Mouse (Mus musculus) CH12.LX (cell line): ENCODE data around the gene Xndc1. TPM values are rescaled to one million over a fixed set of nuclear protein-coding genes. Genes with fewer than 3 reads are reported as not detected.

Source experiments
- DNase-seq: peaks from one replicate; pipeline ENCODE4 v3.0.0-alpha.2; 2013; ENCODE audit errors: extremely low read depth
- H3K27ac ChIP-seq: 2 replicates; pipeline ENCODE4 v1.5.1; 2012; ENCODE audit warnings: low read depth, mild to moderate bottlenecking, control low read depth, moderate library complexity; ENCODE audit not compliant: insufficient read depth
- H3K27me3 ChIP-seq: replicated peaks from 2 replicates; pipeline ENCODE3; 2012; ENCODE audit warnings: inconsistent platforms
- H3K36me3 ChIP-seq, 2 experiments: replicated peaks in 1 of 2; 2 replicates each; pipeline versions ENCODE3 to v1.6.1; 2012; ENCODE audit warnings: inconsistent platforms in 1 of 2, low read length in 1 of 2, mild to moderate bottlenecking in 1 of 2, mixed read lengths in 1 of 2, moderate library complexity in 1 of 2; ENCODE audit not compliant: control insufficient read depth in 1 of 2, insufficient read depth in 1 of 2
- H3K4me1 ChIP-seq, 2 experiments: 2 replicates each; pipeline ENCODE4 v1.6.1; 2012; ENCODE audit warnings: inconsistent platforms in 1 of 2, moderate library complexity in 1 of 2; ENCODE audit not compliant: insufficient read depth in 2 of 2, control insufficient read depth in 1 of 2
- H3K4me2 ChIP-seq: 2 replicates; pipeline ENCODE4 v1.6.1; 2012; ENCODE audit warnings: low read depth, mild to moderate bottlenecking, control low read depth; ENCODE audit not compliant: poor library complexity, insufficient read depth, severe bottlenecking
- H3K4me3 ChIP-seq, 3 experiments: fragments of 150-350 bp in 1 of 3; sonication (generic) in 1 of 3; replicated peaks in 1 of 3; 2 replicates each; pipeline versions ENCODE3 to v1.5.1; 2011 to 2012; ENCODE audit warnings: low read depth in 2 of 3, low read length in 2 of 3, mild to moderate bottlenecking in 2 of 3, moderate library complexity in 2 of 3, control low read depth in 1 of 3, improper control_type of control experiment in 1 of 3, inconsistent platforms in 1 of 3, mixed read lengths in 1 of 3; ENCODE audit not compliant: poor library complexity in 1 of 3
- H3K79me2 ChIP-seq: replicated peaks from 2 replicates; pipeline ENCODE4 v1.6.1; 2012; ENCODE audit warnings: mild to moderate bottlenecking, moderate library complexity; ENCODE audit not compliant: control insufficient read depth, poor library complexity, insufficient read depth, severe bottlenecking; ENCODE audit errors: extremely low read depth
- H3K9ac ChIP-seq: 2 replicates; pipeline ENCODE4 v1.6.1; 2012; ENCODE audit warnings: low read depth, mild to moderate bottlenecking, control low read depth, moderate library complexity; ENCODE audit not compliant: insufficient read depth
- H3K9me3 ChIP-seq: replicated peaks from 2 replicates; pipeline ENCODE3; 2012; ENCODE audit warnings: low read length, inconsistent platforms, mixed read lengths
- BHLHE40 ChIP-seq: IDR thresholded peaks from 2 replicates; pipeline ENCODE4 v1.6.1; 2011; ENCODE audit warnings: mild to moderate bottlenecking, low read depth, low read length, improper control_type of control experiment
- CTCF ChIP-seq, 2 experiments: IDR thresholded peaks in 1 of 2; conservative IDR thresholded peaks in 1 of 2; 2 replicates each; pipeline ENCODE4 v1.5.1; 2011 to 2012; ENCODE audit warnings: low read depth in 2 of 2, low read length in 2 of 2, improper control_type of control experiment in 1 of 2, inconsistent platforms in 1 of 2, mild to moderate bottlenecking in 1 of 2, moderate library complexity in 1 of 2
- E2F4 ChIP-seq: IDR thresholded peaks from 2 replicates; pipeline ENCODE4 v1.6.1; 2011; ENCODE audit warnings: low read depth, low read length, improper control_type of control experiment; ENCODE audit not compliant: insufficient replicate concordance
- ETS1 ChIP-seq: conservative IDR thresholded peaks from 2 replicates; pipeline ENCODE4 v1.6.1; 2012; ENCODE audit warnings: low read depth, mild to moderate bottlenecking, inconsistent platforms, low read length, improper control_type of control experiment, moderate library complexity
- GABPA ChIP-seq: IDR thresholded peaks from 2 replicates; pipeline ENCODE4 v1.6.1; 2012; ENCODE audit warnings: low read depth, low read length, improper control_type of control experiment, inconsistent platforms; ENCODE audit not compliant: insufficient replicate concordance
- HCFC1 ChIP-seq: IDR thresholded peaks from 2 replicates; pipeline ENCODE4 v1.6.1; 2012; ENCODE audit warnings: low read depth, mild to moderate bottlenecking, inconsistent platforms, low read length, improper control_type of control experiment
- IRF4 ChIP-seq: IDR thresholded peaks from 2 replicates; pipeline ENCODE4 v1.6.1; 2014; ENCODE audit warnings: low read depth, mild to moderate bottlenecking, inconsistent platforms, low read length, improper control_type of control experiment
- JUND ChIP-seq: conservative IDR thresholded peaks from 2 replicates; pipeline ENCODE4 v1.6.1; 2011; ENCODE audit warnings: low read depth, low read length, improper control_type of control experiment
- MAFK ChIP-seq: IDR thresholded peaks from 2 replicates; pipeline ENCODE4 v1.6.1; 2011; ENCODE audit warnings: low read length, improper control_type of control experiment; ENCODE audit not compliant: insufficient replicate concordance
- MAX ChIP-seq: IDR thresholded peaks from 2 replicates; pipeline ENCODE4 v1.6.1; 2011; ENCODE audit warnings: low read length, improper control_type of control experiment
- MAZ ChIP-seq: IDR thresholded peaks from 2 replicates; pipeline ENCODE4 v1.6.1; 2012; ENCODE audit warnings: low read depth, mild to moderate bottlenecking, inconsistent platforms, low read length, improper control_type of control experiment, moderate library complexity
- MEF2A ChIP-seq: IDR thresholded peaks from 2 replicates; pipeline ENCODE4 v1.6.1; 2014; ENCODE audit warnings: low read depth, mild to moderate bottlenecking, inconsistent platforms, low read length, improper control_type of control experiment, borderline replicate concordance
- MYC ChIP-seq: IDR thresholded peaks from 2 replicates; pipeline ENCODE4 v1.6.1; 2011; ENCODE audit warnings: low read depth, mild to moderate bottlenecking, improper control_type of control experiment, low read length
- NELFE ChIP-seq: IDR thresholded peaks from 2 replicates; pipeline ENCODE4 v1.6.1; 2011; ENCODE audit warnings: low read depth, low read length, improper control_type of control experiment
- NRF1 ChIP-seq: IDR thresholded peaks from 2 replicates; pipeline ENCODE4 v1.6.1; 2014; ENCODE audit warnings: low read depth, mild to moderate bottlenecking, inconsistent platforms, low read length, improper control_type of control experiment, moderate library complexity
- PAX5 ChIP-seq: IDR thresholded peaks from 2 replicates; pipeline ENCODE4 v1.6.1; 2012; ENCODE audit warnings: low read length, inconsistent platforms, mixed read lengths
- POLR2A ChIP-seq: IDR thresholded peaks from 2 replicates; pipeline ENCODE4 v1.6.1; 2011; ENCODE audit warnings: low read depth, mild to moderate bottlenecking, improper control_type of control experiment, low read length
- RCOR1 ChIP-seq: conservative IDR thresholded peaks from 2 replicates; pipeline ENCODE4 v1.6.1; 2012; ENCODE audit warnings: low read depth, mild to moderate bottlenecking, inconsistent platforms, low read length, improper control_type of control experiment
- SIN3A ChIP-seq: IDR thresholded peaks from 2 replicates; pipeline ENCODE4 v1.6.1; 2012; ENCODE audit warnings: low read length, improper control_type of control experiment, inconsistent platforms
- SMC3 ChIP-seq: IDR thresholded peaks from 2 replicates; pipeline ENCODE4 v1.6.1; 2011; ENCODE audit warnings: low read depth, low read length, improper control_type of control experiment
- TBP ChIP-seq: conservative IDR thresholded peaks from 2 replicates; pipeline ENCODE4 v1.6.1; 2011; ENCODE audit warnings: low read depth, low read length, improper control_type of control experiment
- TCF12 ChIP-seq: IDR thresholded peaks from 2 replicates; pipeline ENCODE4 v1.6.1; 2014; ENCODE audit warnings: low read depth, mild to moderate bottlenecking, inconsistent platforms, low read length, improper control_type of control experiment
- UBTF ChIP-seq: IDR thresholded peaks from 2 replicates; pipeline ENCODE4 v1.6.1; 2012; ENCODE audit warnings: low read depth, mild to moderate bottlenecking, inconsistent platforms, low read length, improper control_type of control experiment, moderate library complexity
- USF1 ChIP-seq: IDR thresholded peaks from 2 replicates; pipeline ENCODE4 v1.6.1; 2014; ENCODE audit warnings: low read depth, mild to moderate bottlenecking, inconsistent platforms, low read length, improper control_type of control experiment
- USF2 ChIP-seq: conservative IDR thresholded peaks from 2 replicates; pipeline ENCODE4 v1.6.1; 2011; ENCODE audit warnings: low read depth, low read length, improper control_type of control experiment
- ZC3H11A ChIP-seq: IDR thresholded peaks from 2 replicates; pipeline ENCODE4 v1.6.1; 2012; ENCODE audit warnings: low read depth, mild to moderate bottlenecking, inconsistent platforms, low read length, improper control_type of control experiment
- ZKSCAN1 ChIP-seq: IDR thresholded peaks from 2 replicates; pipeline ENCODE4 v1.6.1; 2012; ENCODE audit warnings: low read depth, inconsistent platforms, low read length, improper control_type of control experiment, borderline replicate concordance
- ZMIZ1 ChIP-seq: IDR thresholded peaks from 2 replicates; pipeline ENCODE4 v1.6.1; 2012; ENCODE audit warnings: low read depth, mild to moderate bottlenecking, inconsistent platforms, low read length, improper control_type of control experiment
- dilution Hi-C: fragments of 300-500 bp; cut with MboI; formaldehyde crosslinking; loops from 2 replicates; pipeline ENCODE4 v1.14.3; 2020; ENCODE audit warnings: low sequenced_read_pairs; ENCODE audit not compliant: extremely low pct_unique_long_range_greater_than_20kb, extremely low pct_ligation_motif_present
- in situ Hi-C: fragments of 300-500 bp; cut with MboI; formaldehyde crosslinking; loops from 3 replicates; pipeline ENCODE4 v1.14.3; 2019; ENCODE audit warnings: low sequenced_read_pairs, low pct_ligation_motif_present, low pct_unique_long_range_greater_than_20kb, mixed read lengths
- polyA plus RNA-seq: library from polyadenylated mRNA; unstranded; fragments of >175 nt; gene quantifications from 2 replicates; pipeline ENCODE4 v1.2.1, GENCODE M21; 2012; ENCODE audit warnings: low read depth; ENCODE audit not compliant: insufficient read length
- total RNA-seq, 2 experiments: library from RNA; depleted of rRNA; stranded (reverse); fragments of 300-350 nt in 1 of 2; fragments of >200 nt in 1 of 2; gene quantifications; 2 replicates each; pipeline ENCODE4 v1.2.3; 2012 to 2014

Xndc1 gene
- total and polyA plus RNA-seq, 3 experiments: 15.4 to 26.7 (median 19.8) TPM

- DNase-seq: no peak
- Histone ChIP-seq H3K9ac (no peak within 1 kb of the TSS), H3K27ac (no peak within 1 kb of the TSS), H3K9me3 (no peaks in the 10 kb centered on the region), H3K79me2 (no peaks in the 10 kb centered on the region), H3K36me3 (no peaks in the 10 kb centered on the region), H3K4me2 (no peak within 1 kb of the TSS), H3K4me3 (no peak within 1 kb of the TSS), H3K27me3 (no peaks in the 10 kb centered on the region), H3K4me1 (peaks cover 2 to 5% of the 10 kb centered on the region in 2 experiments; a peak in 1 of 4 replicates)
- TF ChIP-seq CTCF (conservative IDR thresholded peaks at IDR 0.05 in 1 of 2, IDR thresholded peaks at IDR 0.05 in 1 of 2; ENCODE audit: low read depth in 2 of 2, low read length in 2 of 2) (no peak), MEF2A (no peak), MYC (no peak), NRF1 (no peak), ZKSCAN1 (no peak), USF2 (no peak), PAX5 (no peak), E2F4 (no peak), TBP (no peak), MAZ (no peak), HCFC1 (no peak), TCF12 (no peak), UBTF (no peak), MAX (no peak), RCOR1 (no peak), GABPA (no peak), SIN3A (no peak)
- in situ Hi-C loops (no loop called here), dilution Hi-C loops (no loop called here)
These were observed 43.9 kb downstream of the Xndc1 start, which contains the start of gene Art5 for GRCm38 (mm10) chr7:102109171-102109570. Gene Art5 (minus strand): TSS chr7:102109489.

GRCm38 (mm10) chr7:102109746-102110145 lies 44.4 kb downstream of the Xndc1 start:
- in situ Hi-C loops (no loop called here), dilution Hi-C loops (no loop called here)
- H3K27me3 ChIP-seq: no peaks in the 10 kb centered on the region
- no peaks in the 10 kb centered on the region for H3K9me3 ChIP-seq
- no peaks in the 10 kb centered on the region for H3K79me2 ChIP-seq
- no peak overlapping the region for H3K4me2 ChIP-seq
- no peak overlapping the region for H3K27ac ChIP-seq
- peaks cover 2 to 5% of the 10 kb centered on the region in 2 experiments; a peak in 1 of 4 replicates for H3K4me1 ChIP-seq
- no peak overlapping the region for H3K9ac ChIP-seq
- DNase-seq: no peak
- H3K36me3 ChIP-seq: no peaks in the 10 kb centered on the region
- no peak overlapping the region for H3K4me3 ChIP-seq
- TF ChIP-seq ZC3H11A (no peak), ZMIZ1 (no peak), POLR2A (no peak), MAFK (no peak), BHLHE40 (no peak), SMC3 (no peak), SIN3A (no peak), USF1 (no peak), NELFE (no peak), TCF12 (no peak), MEF2A (no peak), JUND (no peak), USF2 (no peak), PAX5 (no peak), UBTF (no peak), ETS1 (no peak), IRF4 (no peak), MYC (no peak), CTCF (conservative IDR thresholded peaks at IDR 0.05 in 1 of 2, IDR thresholded peaks at IDR 0.05 in 1 of 2; ENCODE audit: low read depth in 2 of 2, low read length in 2 of 2) (no peak)
